Mouse (Mus musculus) bone marrow macrophage, adult 2 months (primary cell): ENCODE results near the gene Tbxa2r. TPM values are rescaled to one million over a fixed set of nuclear protein-coding genes. Genes with fewer than 3 reads are reported as not detected.
A peak's percentile ranks its signal among the peaks of the same experiment; 100 is the strongest.

Source experiments
- H3K27ac ChIP-seq: 2 replicates; pipeline ENCODE4 v1.5.1; 2012; ENCODE audit warnings: low read depth, low read length; ENCODE audit not compliant: insufficient read depth
- H3K4me1 ChIP-seq: 2 replicates; pipeline ENCODE4 v1.6.1; 2012; ENCODE audit warnings: low read length; ENCODE audit not compliant: control insufficient read depth, insufficient read depth
- H3K4me3 ChIP-seq: 2 replicates; pipeline ENCODE4 v1.5.1; 2012; ENCODE audit warnings: mild to moderate bottlenecking, low read length, moderate library complexity; ENCODE audit not compliant: insufficient read depth
- CTCF ChIP-seq: IDR thresholded peaks from 2 replicates; pipeline ENCODE4 v1.5.1; 2012; ENCODE audit warnings: low read depth, mild to moderate bottlenecking, low read length, moderate library complexity
- POLR2A ChIP-seq: IDR thresholded peaks from 2 replicates; pipeline ENCODE4 v1.6.1; 2012; ENCODE audit warnings: mild to moderate bottlenecking, low read depth, low read length, borderline replicate concordance
- polyA plus RNA-seq: library from polyadenylated mRNA; stranded (reverse); fragments of >200 nt; gene quantifications from 2 replicates; pipeline ENCODE4 v1.2.4, GENCODE M21; 2012; ENCODE audit not compliant: missing spikeins, insufficient read depth, insufficient read length

The Tbxa2r gene
- polyA plus RNA-seq, 1 experiment, result not detected

DNA sequence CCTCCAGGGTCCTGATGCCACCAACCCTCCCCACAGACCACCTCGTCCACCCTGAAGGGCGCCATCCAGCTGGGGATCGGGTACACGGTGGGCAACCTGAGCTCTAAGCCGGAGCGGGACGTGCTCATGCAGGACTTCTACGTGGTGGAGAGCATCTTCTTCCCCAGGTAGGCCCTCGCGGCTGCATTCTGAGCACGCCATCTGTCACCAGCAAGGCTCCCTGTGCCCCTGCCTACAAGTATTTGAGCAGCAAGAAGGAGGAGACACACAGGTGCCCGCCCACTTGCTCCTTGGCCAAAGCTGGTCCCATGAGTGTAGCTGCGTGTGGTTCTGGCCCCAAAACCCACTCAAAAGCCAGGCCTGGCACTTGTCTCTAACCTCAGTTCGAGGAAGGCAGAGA is 22.9 kb upstream of the Tbxa2r start:
- peaks cover 35% of the 10 kb centered on the region for H3K4me1 ChIP-seq
- no peak for TF ChIP-seq POLR2A
- TF ChIP-seq CTCF, result no peak
- H3K4me3 ChIP-seq, result no peak overlapping the region
- no peak overlapping the region for H3K27ac ChIP-seq

DNA sequence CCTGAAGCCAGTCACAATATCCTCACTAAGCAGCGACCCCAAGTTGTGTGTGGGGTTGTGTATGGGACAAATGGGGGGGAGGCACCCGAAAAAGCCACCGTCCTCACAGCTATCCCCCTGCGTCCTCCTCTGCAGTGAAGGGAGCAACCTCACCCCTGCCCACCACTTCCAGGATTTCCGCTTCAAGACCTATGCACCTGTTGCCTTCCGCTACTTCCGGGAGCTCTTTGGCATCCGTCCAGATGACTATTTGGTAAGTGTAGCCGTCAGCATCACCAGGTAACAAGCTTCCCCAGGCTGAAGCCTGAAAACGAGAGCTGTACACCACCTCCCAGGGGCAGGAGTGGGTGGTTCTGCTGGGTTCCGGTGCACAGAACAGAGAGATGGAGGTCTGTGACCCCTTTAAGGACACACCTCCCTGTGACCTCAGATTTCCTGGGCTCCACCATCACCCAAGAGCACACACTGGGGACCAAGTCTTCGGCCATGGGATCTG is 22.3 kb upstream of the Tbxa2r start:
- Histone ChIP-seq H3K4me3 (no peak overlapping the region), H3K4me1 (peaks cover 30% of the 10 kb centered on the region), H3K27ac (no peak overlapping the region)
- TF ChIP-seq CTCF, result no peak
- TF ChIP-seq POLR2A, result no peak

GRCm38 (mm10) chr10:81306837-81307682 is 21.5 kb upstream of the Tbxa2r start:
- Histone ChIP-seq H3K4me1 (peaks cover 23% of the 10 kb centered on the region), H3K27ac (no peak overlapping the region), H3K4me3 (no peak overlapping the region)
- TF ChIP-seq POLR2A, result no peak
- no peak for TF ChIP-seq CTCF

DNA sequence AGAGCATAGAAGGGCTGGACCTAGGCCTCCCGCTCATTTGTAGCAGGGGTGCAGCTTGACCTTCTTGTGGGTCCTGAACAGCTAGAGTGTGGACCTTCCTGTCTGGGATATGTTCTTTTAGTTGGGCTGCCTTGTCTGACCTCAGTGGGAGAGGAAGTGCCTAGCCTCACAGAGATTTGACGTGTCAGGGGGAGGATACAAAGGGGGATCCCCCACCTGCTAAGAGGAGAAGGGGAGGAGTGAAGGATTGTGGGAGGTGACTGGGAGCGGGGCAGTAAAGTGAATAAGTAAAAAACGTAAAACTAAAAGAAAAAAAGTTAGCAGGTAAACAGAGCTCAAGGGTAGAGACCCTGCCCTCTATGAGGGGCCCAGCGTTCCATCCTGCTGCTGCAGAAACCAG is 19.0 kb upstream of the Tbxa2r start:
- H3K4me3 ChIP-seq, result no peak overlapping the region
- H3K27ac ChIP-seq, result no peak overlapping the region
- no peak for TF ChIP-seq CTCF
- TF ChIP-seq POLR2A, result no peak
- no peaks in the 10 kb centered on the region for H3K4me1 ChIP-seq

GRCm38 (mm10) chr10:81313581-81313980 is 14.9 kb upstream of the Tbxa2r start:
- Histone ChIP-seq H3K27ac (no peak overlapping the region), H3K4me3 (no peak overlapping the region), H3K4me1 (peaks cover 10% of the 10 kb centered on the region)
- TF ChIP-seq CTCF (no peak), POLR2A (no peak)

DNA sequence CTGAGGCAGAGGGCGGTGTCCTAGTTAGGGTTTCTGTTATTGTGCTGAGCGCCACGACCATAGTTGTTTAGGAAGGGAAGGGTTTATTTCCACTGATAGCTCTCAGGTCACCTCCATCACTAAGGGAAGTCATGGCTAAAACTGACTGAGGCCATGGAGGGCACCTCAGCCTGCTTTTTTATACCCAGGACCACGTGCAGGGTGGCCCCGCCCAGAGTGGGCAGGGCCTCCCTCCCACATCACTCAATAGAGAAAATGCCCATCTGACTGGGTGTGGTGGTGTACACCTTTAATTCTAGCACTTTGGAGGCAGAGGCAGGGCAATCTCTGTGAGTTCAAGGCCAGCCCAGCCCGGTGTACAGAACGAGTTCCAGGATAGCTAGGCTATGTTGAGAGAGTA is 14.3 kb upstream of the Tbxa2r start:
- Histone ChIP-seq H3K4me3 (no peak overlapping the region), H3K4me1 (peaks cover 15% of the 10 kb centered on the region), H3K27ac (no peak overlapping the region)
- TF ChIP-seq CTCF, result no peak

- no peak for TF ChIP-seq POLR2A
- no peak for TF ChIP-seq CTCF
- H3K4me1 ChIP-seq, result peaks cover 15% of the 10 kb centered on the region
- H3K4me3 ChIP-seq, result no peak overlapping the region
- H3K27ac ChIP-seq, result no peak overlapping the region
These were observed 12.9 kb upstream of the Tbxa2r start for GRCm38 (mm10) chr10:81315587-81315986.

DNA sequence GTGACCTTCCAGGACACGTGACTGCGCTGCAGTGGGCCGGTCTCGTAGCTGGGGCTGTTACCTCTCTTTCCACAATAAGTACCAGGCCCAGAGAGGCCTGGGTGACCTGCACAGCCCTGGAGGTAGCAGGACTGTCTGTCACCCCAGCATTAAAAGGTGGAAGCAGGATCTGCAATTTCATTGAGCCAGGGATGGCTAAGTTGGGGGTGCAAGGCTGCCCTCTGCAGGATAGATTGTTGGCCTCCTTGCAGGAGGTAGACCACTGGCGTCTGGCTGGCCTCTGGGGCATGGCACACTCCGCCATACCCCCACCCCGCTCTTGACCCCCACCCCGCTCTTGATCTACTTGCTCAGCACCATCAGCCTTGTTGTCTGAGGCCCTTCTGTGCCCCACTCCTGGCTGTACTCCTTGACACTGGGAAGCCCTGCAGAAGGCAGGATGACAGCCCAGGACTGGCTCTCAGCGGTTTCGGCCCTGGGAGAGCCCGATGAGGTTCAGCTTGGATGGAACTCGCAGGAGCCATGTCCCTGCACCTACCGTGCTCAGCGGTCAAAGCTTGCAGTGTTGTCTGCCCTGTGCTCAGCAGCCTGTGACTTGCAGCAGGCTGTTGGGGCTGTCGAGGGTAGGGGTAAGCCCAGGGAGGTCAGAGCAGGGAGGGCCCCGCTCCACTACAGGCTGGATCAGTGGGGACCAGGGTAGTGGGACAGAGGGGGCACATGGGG is 12.0 kb upstream of the Tbxa2r start:
- no peak overlapping the region for H3K4me3 ChIP-seq
- no peak for TF ChIP-seq POLR2A
- H3K4me1 ChIP-seq, result peaks cover 15% of the 10 kb centered on the region
- no peak overlapping the region for H3K27ac ChIP-seq

DNA sequence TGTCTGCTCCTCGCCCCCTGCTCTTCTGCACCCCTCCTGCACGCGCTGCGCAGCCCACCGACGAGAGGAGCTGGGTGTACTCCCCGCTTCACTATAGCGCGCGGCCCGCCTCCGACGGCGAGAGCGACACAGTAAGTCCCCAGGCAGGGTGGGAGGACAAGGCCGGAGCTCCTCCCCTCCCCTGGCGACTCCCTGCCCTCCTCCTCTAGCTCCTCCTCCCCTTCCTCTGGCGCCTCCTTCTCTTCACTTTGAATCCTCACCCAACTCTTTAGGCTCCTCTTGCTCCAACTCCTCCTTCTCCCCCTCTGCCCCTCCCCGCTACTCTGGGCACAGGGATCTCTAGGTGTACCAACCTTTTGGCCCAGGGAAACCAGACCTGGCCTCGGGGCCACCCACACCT is 11.3 kb upstream of the Tbxa2r start:
- H3K4me1 ChIP-seq, result peaks cover 15% of the 10 kb centered on the region
- H3K4me3 ChIP-seq, result no peak overlapping the region
- no peak for TF ChIP-seq POLR2A
- TF ChIP-seq CTCF, result no peak
- no peak overlapping the region for H3K27ac ChIP-seq

- H3K27ac ChIP-seq, result peak overlapping the region; percentile 85
- peaks cover 15% of the 10 kb centered on the region for H3K4me1 ChIP-seq
- TF ChIP-seq CTCF (no peak), POLR2A (no peak)
- peak overlapping the region; percentile 58 for H3K4me3 ChIP-seq
These were observed 9.8 kb upstream of the Tbxa2r start for GRCm38 (mm10) chr10:81318589-81319329.
